Mouse (Mus musculus) liver, embryonic 14.5 days (tissue): ENCODE measurements around the gene Fhl3. TPM values are rescaled to one million over a fixed set of nuclear protein-coding genes. Genes with fewer than 3 reads are reported as not detected.

ENCODE experiments used
- ATAC-seq: fragments of 200-750 bp; cut with Nextera tagmentation; 2 replicates; pipeline ENCODE4 v1.8.0; 2017; ENCODE audit warnings: moderate number of reproducible peaks, mild to moderate bottlenecking, moderate library complexity; ENCODE audit not compliant: insufficient read depth
- DNase-seq, 3 experiments: peaks; one replicate each; pipeline ENCODE4 v3.0.0-alpha.2; 2012 to 2013; ENCODE audit warnings: low read depth in 3 of 3, low spot score in 3 of 3
- H3K27ac ChIP-seq: fragments of 300-500 bp; sonication (generic); 2 replicates; pipeline ENCODE4 v1.5.1; 2014; ENCODE audit warnings: moderate library complexity, mild to moderate bottlenecking, control low read depth, inconsistent platforms
- H3K27me3 ChIP-seq: fragments of 300-500 bp; sonication (generic); 2 replicates; pipeline ENCODE4 v1.6.1; 2014; ENCODE audit warnings: mild to moderate bottlenecking, low read length, moderate library complexity; ENCODE audit not compliant: control insufficient read depth, insufficient read depth
- H3K36me3 ChIP-seq: fragments of 300-500 bp; sonication (generic); replicated peaks from 2 replicates; pipeline ENCODE4 v1.6.1; 2014; ENCODE audit warnings: low read depth; ENCODE audit not compliant: control insufficient read depth, insufficient read depth
- H3K4me1 ChIP-seq, 2 experiments: fragments of 200-500 bp in 1 of 2; fragments of 300-500 bp in 1 of 2; sonication (generic) in 1 of 2; replicated peaks; 2 replicates each; pipeline ENCODE4 v1.6.1; 2012 to 2014; ENCODE audit warnings: antibody characterized with exemption in 1 of 2, inconsistent platforms in 1 of 2, low read length in 1 of 2; ENCODE audit not compliant: control insufficient read depth in 2 of 2, insufficient read depth in 2 of 2
- H3K4me2 ChIP-seq: fragments of 300-500 bp; sonication (generic); 2 replicates; pipeline ENCODE4 v1.6.1; 2014; ENCODE audit warnings: low read depth, mild to moderate bottlenecking, control low read depth, moderate library complexity
- H3K4me3 ChIP-seq, 2 experiments: fragments of 200-500 bp in 1 of 2; fragments of 300-500 bp in 1 of 2; sonication (generic) in 1 of 2; 2 replicates each; pipeline ENCODE4 v1.5.1; 2012 to 2014; ENCODE audit warnings: low read depth in 2 of 2, low read length in 2 of 2, mild to moderate bottlenecking in 2 of 2, control low read depth in 1 of 2, inconsistent platforms in 1 of 2, moderate library complexity in 1 of 2; ENCODE audit not compliant: insufficient read depth in 1 of 2
- H3K9ac ChIP-seq: fragments of 300-500 bp; sonication (generic); replicated peaks from 2 replicates; pipeline ENCODE4 v1.6.1; 2014; ENCODE audit warnings: mild to moderate bottlenecking, control low read depth, moderate library complexity
- H3K9me3 ChIP-seq: fragments of 300-500 bp; sonication (generic); 2 replicates; pipeline ENCODE4 v1.6.1; 2016; ENCODE audit warnings: low read length, mixed read lengths; ENCODE audit not compliant: control insufficient read depth
- CTCF ChIP-seq: IDR thresholded peaks from 2 replicates; pipeline ENCODE4 v1.5.1; 2016; ENCODE audit warnings: antibody characterized with exemption, low read depth, control low read depth
- EP300 ChIP-seq: IDR thresholded peaks from 2 replicates; pipeline ENCODE4 v1.6.1; 2016; ENCODE audit warnings: antibody characterized with exemption, low read depth
- WGBS: fragments of 180-500 bp; shearing (Covaris S2); extraction: QIAGEN DNeasy Blood & Tissue Kit; methylation state at CpG from one replicate; pipeline ENCODE4 v1.1.7; 2014; ENCODE audit not compliant: insufficient replicate concordance; 5-methylcytosine and 5-hydroxymethylcytosine counted together
- polyA plus RNA-seq, 2 experiments: library from polyadenylated mRNA; depleted of rRNA in 1 of 2; stranded (reverse) in 1 of 2; unstranded in 1 of 2; fragments of >200 nt; fragmentation: Nextera tagmentation in 1 of 2; extraction: Ambion mirVana in 1 of 2; gene quantifications; 2 replicates each; pipeline versions ENCODE4 v1.2.1 to v1.2.3; 2012 to 2014

Gene Fhl3
- polyA plus RNA-seq, 2 experiments, result 2.7 to 2.8 TPM

- H3K9ac ChIP-seq, result no peak overlapping the region
- ATAC-seq (no peak), DNase-seq (no peak)
- TF ChIP-seq CTCF (peak; percentile 48), EP300 (no peak)
- no peaks in the 10 kb centered on the region for H3K36me3 ChIP-seq
- no peaks in the 10 kb centered on the region for H3K27me3 ChIP-seq
- WGBS, result 41% methylated on average over 4 of the region's 4 CpGs
- H3K4me1 ChIP-seq, result peaks cover 0 to 9% of the 10 kb centered on the region in 2 experiments; a peak in 3 of 4 replicates
- H3K4me3 ChIP-seq, result no peak overlapping the region
- no peak overlapping the region for H3K27ac ChIP-seq
- H3K9me3 ChIP-seq, result no peaks in the 10 kb centered on the region
- H3K4me2 ChIP-seq, result no peak overlapping the region
These were observed 37.5 kb downstream of the Fhl3 start for GRCm38 (mm10) chr4:124738013-124738412.

GRCm38 (mm10) chr4:124738783-124739182 is 38.3 kb downstream of the Fhl3 start:
- no peak for ATAC-seq
- TF ChIP-seq CTCF (no peak), EP300 (no peak)
- Histone ChIP-seq H3K27ac (no peak overlapping the region), H3K36me3 (no peaks in the 10 kb centered on the region), H3K9ac (no peak overlapping the region), H3K9me3 (no peaks in the 10 kb centered on the region), H3K27me3 (no peaks in the 10 kb centered on the region), H3K4me2 (no peak overlapping the region), H3K4me1 (peaks cover 0 to 9% of the 10 kb centered on the region in 2 experiments; a peak in 3 of 4 replicates), H3K4me3 (no peak overlapping the region)
- WGBS, result 48% methylated on average over 1 of the region's 1 CpGs
- DNase-seq, result no peak

GRCm38 (mm10) chr4:124741376-124742343 is 41.2 kb downstream of the Fhl3 start, which contains the start of gene Inpp5b:
Inpp5b (plus strand) TSS chr4:124741850.
- Histone ChIP-seq H3K4me3 (peak within 1 kb of the TSS; percentile 55 to 64), H3K36me3 (no peaks in the 10 kb centered on the region), H3K4me1 (peaks cover 0 to 9% of the 10 kb centered on the region in 2 experiments; a peak in 3 of 4 replicates), H3K9me3 (no peaks in the 10 kb centered on the region), H3K27me3 (no peaks in the 10 kb centered on the region), H3K4me2 (peak within 1 kb of the TSS; percentile 84), H3K27ac (no peak within 1 kb of the TSS), H3K9ac (peak within 1 kb of the TSS; percentile 65)
- TF ChIP-seq EP300 (no peak), CTCF (no peak)
- WGBS, result 11% methylated on average over 25 of the region's 25 CpGs
- DNase-seq (peak; percentile 43 to 49 (median 46)), ATAC-seq (peak; percentile 68)

GRCm38 (mm10) chr4:124742839-124743238 is 42.3 kb downstream of the Fhl3 start:
- H3K36me3 ChIP-seq, result no peaks in the 10 kb centered on the region
- H3K4me2 ChIP-seq, result no peak overlapping the region
- no peaks in the 10 kb centered on the region for H3K27me3 ChIP-seq
- H3K27ac ChIP-seq, result no peak overlapping the region
- no peaks in the 10 kb centered on the region for H3K9me3 ChIP-seq
- DNase-seq (no peak), ATAC-seq (no peak)
- TF ChIP-seq CTCF (no peak), EP300 (no peak)
- no peak overlapping the region for H3K9ac ChIP-seq
- H3K4me3 ChIP-seq, result no peak overlapping the region
- 74% methylated on average over 11 of the region's 11 CpGs for WGBS
- peaks cover 0 to 8% of the 10 kb centered on the region in 2 experiments; a peak in 2 of 4 replicates for H3K4me1 ChIP-seq

GRCm38 (mm10) chr4:124746577-124746976 is 46.1 kb downstream of the Fhl3 start:
- Histone ChIP-seq H3K4me1 (peaks cover 3 to 12% of the 10 kb centered on the region in 2 experiments), H3K36me3 (no peaks in the 10 kb centered on the region), H3K27ac (no peak overlapping the region), H3K9me3 (no peaks in the 10 kb centered on the region), H3K4me2 (no peak overlapping the region), H3K9ac (no peak overlapping the region), H3K27me3 (no peaks in the 10 kb centered on the region), H3K4me3 (no peak overlapping the region)
- ATAC-seq (no peak), DNase-seq (no peak)
- TF ChIP-seq CTCF, result no peak
- no peak for TF ChIP-seq EP300
- WGBS, result 64% methylated on average over 7 of the region's 7 CpGs
